Mouse (Mus musculus) cerebellum, adult 11-12 months (tissue): Measurements from ENCODE around the gene Hdac9.
A peak's percentile ranks its signal among the peaks of the same experiment; 100 is the strongest.

Experiments
- DNase-seq: peaks from one replicate; pipeline ENCODE4 v3.0.0; 2022

The Hdac9 gene

DNA sequence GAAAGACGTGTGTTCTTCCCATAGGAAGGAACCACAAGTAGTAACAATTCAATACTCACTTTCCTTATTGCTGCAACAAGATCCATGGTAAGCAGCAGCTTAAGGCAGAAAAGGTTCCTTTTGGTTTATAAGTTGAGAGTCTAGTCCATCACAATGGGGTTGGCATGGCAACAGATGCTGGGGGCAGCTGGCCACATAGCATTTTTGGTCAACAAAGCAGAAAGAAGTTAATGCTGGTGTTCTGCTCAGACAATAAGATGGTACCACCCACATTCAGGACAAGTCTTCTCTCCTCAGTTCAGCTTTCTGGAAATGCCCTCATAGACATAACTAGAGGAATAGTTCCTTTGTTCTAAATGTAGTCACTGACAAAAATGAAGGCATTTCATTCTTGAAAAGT, at the start of gene Hdac9:
Hdac9 (minus strand) TSS at position 101 of the 400 bp plus-strand sequence.
- no peak for DNase-seq

GRCm38 (mm10) chr12:34949066-34949706, 32.3 kb upstream of the Hdac9 start:
- DNase-seq: no peak

DNA sequence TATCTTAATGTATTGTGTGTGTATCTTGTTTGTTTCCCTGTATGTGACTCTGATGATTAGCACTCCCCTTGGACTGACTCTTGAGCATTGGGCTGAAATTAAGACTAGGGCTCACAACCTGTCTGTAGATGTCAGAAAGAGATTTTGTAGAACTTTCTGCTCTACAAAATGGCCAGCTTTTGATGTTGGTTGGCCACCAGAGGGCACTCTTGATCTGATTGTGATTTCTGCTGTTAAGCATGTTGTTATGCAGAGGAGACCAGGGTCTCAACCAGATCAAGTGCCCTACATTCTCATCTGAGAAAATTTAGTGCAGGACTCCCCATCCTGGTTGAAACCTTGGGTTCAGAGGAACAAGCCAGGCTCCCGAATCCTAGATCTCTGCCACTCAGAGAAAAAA, 21.0 kb upstream of the Hdac9 start:
- no peak for DNase-seq

DNA sequence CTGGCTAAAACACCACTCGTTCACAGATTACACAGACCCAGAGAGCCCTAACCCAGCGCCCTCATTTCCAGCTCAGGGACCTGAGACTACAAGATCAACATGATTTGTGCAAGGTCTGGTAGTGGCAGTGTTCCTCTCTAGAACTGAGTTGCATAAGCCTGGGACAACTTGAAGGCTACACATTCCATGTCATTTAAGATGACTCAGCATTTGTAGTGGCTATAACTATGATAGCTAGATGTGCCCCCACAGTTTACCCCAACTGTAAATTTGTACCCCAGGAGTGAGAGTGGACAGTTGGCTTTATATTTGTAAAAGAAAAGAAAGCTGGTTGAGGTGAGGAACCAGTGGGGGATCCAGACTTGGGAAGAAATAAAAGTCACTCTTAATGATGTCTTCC, 8.9 kb downstream of the Hdac9 start:
- DNase-seq: peak; percentile 11

- peak; percentile 39 for DNase-seq
Measured at GRCm38 (mm10) chr12:34907506-34907850, 9.4 kb downstream of the Hdac9 start.

GRCm38 (mm10) chr12:34906704-34907505, 10.0 kb downstream of the Hdac9 start:
- peak; percentile 65 for DNase-seq

DNA sequence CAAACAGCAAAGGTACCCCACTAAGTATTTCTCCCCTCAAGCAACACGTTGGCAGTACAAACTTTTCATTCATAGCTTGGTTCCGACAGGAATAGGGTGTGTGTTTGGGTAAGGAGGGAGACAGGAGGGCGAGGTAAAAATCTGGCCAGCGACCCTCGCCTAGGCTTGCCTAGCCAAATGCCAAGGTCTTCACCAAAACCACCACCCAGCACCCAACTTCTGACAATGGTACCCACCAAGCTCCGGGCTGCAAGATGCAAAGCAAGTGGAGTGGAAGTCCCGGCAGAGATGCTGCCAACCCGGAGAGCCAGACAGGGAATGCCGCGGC, 10.6 kb downstream of the Hdac9 start:
- DNase-seq: no peak

DNA sequence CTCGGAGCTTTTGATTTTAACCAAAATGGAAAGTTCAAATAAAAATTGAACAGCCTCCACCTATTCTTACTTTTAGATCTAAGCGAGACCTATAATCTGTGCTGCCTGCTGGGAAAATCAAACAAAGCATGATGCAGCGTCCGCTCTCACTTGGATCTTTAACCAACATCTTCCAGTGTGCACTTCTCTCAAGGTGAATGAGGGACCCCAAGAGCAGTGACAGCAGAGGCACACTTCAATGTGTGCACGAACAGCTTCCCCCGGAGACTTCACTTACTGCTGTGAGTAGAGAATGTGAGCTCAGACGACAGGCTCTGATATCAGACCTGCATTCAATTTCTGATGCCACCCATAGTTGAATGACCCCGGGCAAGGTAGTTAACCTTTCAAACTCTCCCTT, 16.7 kb downstream of the Hdac9 start:
- no peak for DNase-seq

DNA sequence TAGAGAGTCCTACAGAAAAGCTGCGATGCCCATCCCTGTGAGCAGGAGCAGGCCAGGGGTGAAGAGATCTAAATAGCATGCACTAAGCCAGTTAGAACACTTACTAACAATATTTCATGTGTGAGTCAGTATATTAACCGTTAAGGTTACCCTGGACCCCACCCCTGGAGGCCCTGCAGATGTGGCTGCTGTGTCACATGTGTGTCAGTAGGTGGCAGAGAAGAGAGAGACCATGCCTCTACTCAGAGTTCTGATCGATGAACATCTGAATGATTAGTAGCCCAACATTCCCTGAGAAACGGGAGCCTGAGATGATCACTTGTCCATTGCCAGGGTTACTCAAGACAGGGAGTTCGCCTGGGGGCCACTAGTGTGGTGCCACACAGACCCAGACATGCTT, 22.0 kb downstream of the Hdac9 start:
- no peak for DNase-seq

DNA sequence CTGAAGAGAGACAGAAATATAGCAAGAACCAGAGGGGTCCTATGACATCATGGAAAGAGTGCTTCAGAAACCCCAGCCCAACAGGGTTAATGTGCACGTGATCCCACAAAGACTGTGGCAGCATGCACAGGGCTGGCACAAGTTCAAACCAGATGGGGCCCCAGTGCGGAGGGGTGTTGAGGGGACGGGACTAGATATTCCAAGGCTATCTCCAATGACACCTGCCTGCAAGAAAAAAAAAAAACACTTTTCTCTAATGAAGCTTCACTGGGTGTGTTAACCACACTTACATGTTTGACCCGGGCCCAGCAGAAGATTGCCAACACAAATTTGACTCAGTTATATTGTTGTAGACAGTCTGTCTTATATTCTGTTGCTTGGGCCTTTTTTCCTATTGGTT, 28.2 kb downstream of the Hdac9 start:
- DNase-seq: no peak

DNA sequence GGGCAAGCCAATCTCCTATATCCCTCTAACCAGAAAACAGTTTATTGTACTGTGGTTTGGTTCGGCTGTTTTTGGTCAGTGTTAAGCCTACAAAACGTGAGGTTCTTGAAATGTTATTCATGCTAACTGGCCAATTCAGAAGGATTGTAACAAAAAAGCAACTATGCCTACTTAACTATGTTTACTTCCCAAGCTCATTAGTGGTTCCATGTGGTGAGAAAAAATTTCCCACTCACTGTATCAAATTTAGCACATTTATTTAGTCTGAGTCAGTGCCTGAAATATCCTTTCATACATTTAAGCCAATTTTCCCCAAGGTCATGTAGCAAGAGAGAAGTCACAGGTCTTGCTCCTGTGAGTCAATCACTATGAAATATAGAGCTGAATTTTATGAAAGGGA, 42.0 kb downstream of the Hdac9 start:
- no peak for DNase-seq

- DNase-seq: no peak
Measured at GRCm38 (mm10) chr12:34871028-34871427, 45.9 kb downstream of the Hdac9 start.

GRCm38 (mm10) chr12:34841196-34841595, 75.7 kb downstream of the Hdac9 start:
- DNase-seq: no peak

DNA sequence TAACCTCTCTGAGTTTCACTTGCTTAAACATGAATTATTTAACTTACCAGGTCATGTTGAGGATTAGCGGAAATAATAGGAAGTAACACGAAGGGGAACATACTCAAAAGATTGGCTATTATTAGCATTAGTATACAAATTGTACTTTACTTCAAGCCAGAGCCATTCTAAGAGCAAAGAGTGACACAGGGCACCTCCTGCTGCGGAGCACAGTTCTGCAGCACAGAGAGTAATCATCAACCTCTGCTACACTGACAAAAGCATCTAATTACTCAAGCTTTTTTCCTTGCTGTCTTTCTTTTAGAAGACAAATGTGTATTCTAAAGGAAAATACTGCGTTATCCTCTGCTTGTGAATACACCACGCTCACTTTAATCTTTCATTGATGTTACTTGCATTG, 79.6 kb downstream of the Hdac9 start:
- DNase-seq: no peak

DNA sequence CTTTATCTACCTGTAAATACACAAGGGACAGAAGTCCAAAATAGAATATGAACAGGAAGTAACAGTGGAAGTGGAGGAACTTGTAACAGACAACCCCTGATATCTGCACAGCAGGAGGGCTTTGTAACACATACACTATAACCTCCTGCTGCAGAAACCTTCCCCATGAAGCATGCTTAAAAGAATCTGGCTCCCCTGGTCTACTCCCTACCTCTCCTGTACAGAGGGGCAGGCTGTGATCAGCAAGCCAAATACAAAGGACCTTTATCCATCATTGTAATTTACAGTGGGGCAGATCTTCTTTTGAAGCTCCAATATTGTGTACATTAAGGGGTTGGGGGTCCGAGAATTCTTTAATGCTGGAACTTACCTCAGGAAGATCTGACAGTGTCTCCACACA, 80.0 kb downstream of the Hdac9 start:
- no peak for DNase-seq

DNA sequence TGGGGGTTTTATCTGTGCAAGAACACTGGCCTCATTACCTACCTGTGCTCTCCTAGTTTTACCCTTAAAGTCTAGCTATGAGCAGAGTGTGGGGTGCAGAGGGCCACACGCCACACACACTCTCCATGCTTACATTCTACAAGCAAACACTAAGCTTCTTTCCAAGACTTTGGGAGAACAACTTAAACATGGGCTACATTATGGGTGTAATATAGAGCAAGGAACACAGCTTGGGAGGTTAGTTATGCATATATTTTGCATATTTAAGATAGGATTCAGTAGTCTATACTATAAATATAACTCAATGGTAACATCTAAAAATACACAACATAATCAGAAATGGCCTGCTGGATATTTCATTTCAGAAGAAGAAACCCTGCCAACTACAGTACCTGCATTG, 80.8 kb downstream of the Hdac9 start:
- no peak for DNase-seq

DNA sequence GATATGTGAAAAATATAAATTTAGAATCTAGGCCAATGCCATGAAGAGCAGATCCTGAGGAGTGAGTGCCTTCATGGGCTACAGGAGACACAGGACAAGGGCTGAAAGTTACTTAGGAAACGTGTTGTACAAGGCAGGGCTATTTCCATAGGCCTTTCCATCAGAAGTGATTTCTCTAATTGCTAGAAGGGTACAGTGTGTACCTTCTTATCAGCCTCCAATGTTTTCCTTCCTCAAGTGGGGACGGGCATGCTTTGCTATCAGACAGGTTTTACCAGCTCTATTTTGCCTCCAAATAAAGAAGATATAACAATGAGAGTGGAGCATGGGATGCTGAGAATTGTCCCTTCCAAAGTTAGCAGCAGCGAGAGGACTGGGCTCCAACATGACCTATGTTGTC, 81.4 kb downstream of the Hdac9 start:
- no peak for DNase-seq

DNA sequence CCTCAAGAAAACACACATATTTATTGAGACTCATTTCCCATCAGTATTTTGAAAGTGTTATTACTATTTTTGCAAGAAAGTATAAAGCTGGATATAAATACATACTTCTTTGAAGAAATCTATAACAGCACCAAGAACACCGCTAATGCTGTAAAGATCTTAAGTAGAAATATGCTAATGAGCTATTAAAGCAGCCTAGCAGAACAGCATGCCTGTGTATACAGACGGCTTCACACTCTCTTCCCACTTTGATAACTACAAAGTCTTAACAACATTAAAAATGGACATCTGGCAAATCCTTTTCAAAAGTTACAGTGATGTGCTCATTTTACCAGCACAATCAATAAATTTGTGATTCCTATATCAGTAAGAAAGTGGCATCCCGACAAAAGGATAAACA, 88.2 kb downstream of the Hdac9 start:
- no peak for DNase-seq

- no peak for DNase-seq
Measured at GRCm38 (mm10) chr12:34826931-34827330, 90.0 kb downstream of the Hdac9 start.

- no peak for DNase-seq
Measured at GRCm38 (mm10) chr12:34820229-34820628, 96.7 kb downstream of the Hdac9 start.

- no peak for DNase-seq
Measured at GRCm38 (mm10) chr12:34811673-34812613, 105.0 kb downstream of the Hdac9 start.

- DNase-seq: no peak
Measured at GRCm38 (mm10) chr12:34810221-34810620, 106.7 kb downstream of the Hdac9 start.

GRCm38 (mm10) chr12:34808180-34808579, 108.7 kb downstream of the Hdac9 start:
- no peak for DNase-seq

- no peak for DNase-seq
Measured at GRCm38 (mm10) chr12:34806528-34806927, 110.4 kb downstream of the Hdac9 start.
